Mouse (Mus musculus) heart, postnatal 0 days (tissue): ENCODE measurements around the gene Gm20532. TPM values are rescaled to one million over a fixed set of nuclear protein-coding genes. Genes with fewer than 3 reads are reported as not detected.

Experiments
- ATAC-seq: fragments of 200-750 bp; cut with Nextera tagmentation; 2 replicates; pipeline ENCODE4 v1.8.0; 2017; ENCODE audit warnings: low read depth, moderate number of reproducible peaks, moderate library complexity; ENCODE audit not compliant: insufficient read depth
- DNase-seq: peaks from one replicate; pipeline ENCODE4 v3.0.0-alpha.2; 2016; ENCODE audit warnings: low spot score
- H3K27ac ChIP-seq: fragments of 300-500 bp; sonication (generic); 2 replicates; pipeline ENCODE4 v1.5.1; 2014; ENCODE audit warnings: low read depth, mild to moderate bottlenecking
- H3K27me3 ChIP-seq: fragments of 300-500 bp; sonication (generic); 2 replicates; pipeline ENCODE4 v1.6.1; 2014; ENCODE audit warnings: low read length, mixed read lengths; ENCODE audit not compliant: control insufficient read depth, insufficient read depth
- H3K36me3 ChIP-seq: fragments of 300-500 bp; sonication (generic); replicated peaks from 2 replicates; pipeline ENCODE4 v1.6.1; 2014; ENCODE audit warnings: low read length, mixed read lengths; ENCODE audit not compliant: control insufficient read depth, insufficient read depth
- H3K4me1 ChIP-seq: fragments of 300-500 bp; sonication (generic); 2 replicates; pipeline ENCODE4 v1.6.1; 2014; ENCODE audit warnings: antibody characterized with exemption; ENCODE audit not compliant: control insufficient read depth, insufficient read depth
- H3K4me2 ChIP-seq: fragments of 300-500 bp; sonication (generic); 2 replicates; pipeline ENCODE4 v1.6.1; 2014; ENCODE audit warnings: low read depth, mild to moderate bottlenecking, low read length, moderate library complexity
- H3K4me3 ChIP-seq: fragments of 300-500 bp; sonication (generic); 2 replicates; pipeline ENCODE4 v1.5.1; 2014; ENCODE audit warnings: low read depth, low read length
- H3K9ac ChIP-seq: fragments of 300-500 bp; sonication (generic); replicated peaks from 2 replicates; pipeline ENCODE4 v1.6.1; 2014; ENCODE audit warnings: low read depth, low read length, mixed read lengths
- H3K9me3 ChIP-seq: fragments of 300-500 bp; sonication (generic); replicated peaks from 2 replicates; pipeline ENCODE4 v1.6.1; 2016; ENCODE audit warnings: low read length; ENCODE audit not compliant: control insufficient read depth
- CTCF ChIP-seq: IDR thresholded peaks from 2 replicates; pipeline ENCODE4 v1.5.1; 2016; ENCODE audit warnings: antibody characterized with exemption, control low read depth, low read depth
- EP300 ChIP-seq: IDR thresholded peaks from 2 replicates; pipeline ENCODE4 v1.6.1; 2016; ENCODE audit warnings: antibody characterized with exemption, low read depth
- WGBS: fragments of 180-500 bp; shearing (Covaris S2); extraction: QIAGEN DNeasy Blood & Tissue Kit; methylation state at CpG from one replicate; pipeline ENCODE4 v1.1.7; 2014; 5-methylcytosine and 5-hydroxymethylcytosine counted together
- polyA plus RNA-seq: library from polyadenylated mRNA; unstranded; fragments of >200 nt; fragmentation: Nextera tagmentation; extraction: Ambion mirVana; gene quantifications from 2 replicates; pipeline ENCODE4 v1.2.1, GENCODE M21; 2015
- total RNA-seq: library from RNA; depleted of rRNA; stranded (reverse); fragments of >200 nt; gene quantifications from 2 replicates; pipeline ENCODE4 v1.2.3, GENCODE M21; 2014; ENCODE audit warnings: low replicate concordance

The Gm20532 gene
- total and polyA plus RNA-seq, 2 experiments from 2014 or later: not detected

GRCm38 (mm10) chr2:26611896-26612295, 25.5 kb downstream of the Gm20532 start:
- Histone ChIP-seq H3K4me3 (no peak overlapping the region), H3K4me1 (peaks cover 22% of the 10 kb centered on the region), H3K27me3 (no peaks in the 10 kb centered on the region), H3K36me3 (no peaks in the 10 kb centered on the region), H3K27ac (no peak overlapping the region), H3K9ac (no peak overlapping the region), H3K9me3 (no peaks in the 10 kb centered on the region), H3K4me2 (no peak overlapping the region)
- TF ChIP-seq CTCF: no peak
- ATAC-seq (no peak), DNase-seq (no peak)

- H3K27me3 ChIP-seq: 0 out of 2 replicates have a peak, but pooled peaks cover 9% of the 10 kb centered on the region
- no peaks in the 10 kb centered on the region for H3K36me3 ChIP-seq
- 53% methylated on average over 5 of the region's 5 CpGs for WGBS
- peaks cover 5% of the 10 kb centered on the region; the same call in 1 of the 2 replicates for H3K4me1 ChIP-seq
- no peak overlapping the region for H3K9ac ChIP-seq
- ATAC-seq: peak; percentile 31; the same call in 1 of the 2 replicates
- no peak overlapping the region for H3K4me3 ChIP-seq
- H3K4me2 ChIP-seq: no peak overlapping the region
- H3K9me3 ChIP-seq: no peaks in the 10 kb centered on the region
- no peak for DNase-seq
- no peak overlapping the region for H3K27ac ChIP-seq
- no peak for TF ChIP-seq EP300
- TF ChIP-seq CTCF: no peak
Measured at GRCm38 (mm10) chr2:26614903-26615302, 28.5 kb downstream of the Gm20532 start.

GRCm38 (mm10) chr2:26615459-26616124, 29.2 kb downstream of the Gm20532 start:
- Histone ChIP-seq H3K36me3 (no peaks in the 10 kb centered on the region), H3K4me3 (no peak overlapping the region), H3K4me2 (no peak overlapping the region), H3K9ac (no peak overlapping the region), H3K27me3 (0 out of 2 replicates have a peak, but pooled peaks cover 9% of the 10 kb centered on the region), H3K27ac (no peak overlapping the region), H3K9me3 (no peaks in the 10 kb centered on the region), H3K4me1 (peaks cover 5% of the 10 kb centered on the region; the same call in 1 of the 2 replicates)
- TF ChIP-seq CTCF (no peak), EP300 (no peak)
- ATAC-seq: no peak
- no peak for DNase-seq
- WGBS: 77% methylated on average over 4 of the region's 4 CpGs

- TF ChIP-seq CTCF (no peak), EP300 (no peak)
- Histone ChIP-seq H3K4me3 (no peak overlapping the region), H3K9me3 (no peaks in the 10 kb centered on the region), H3K4me2 (no peak overlapping the region), H3K36me3 (no peaks in the 10 kb centered on the region), H3K4me1 (peaks cover 5% of the 10 kb centered on the region; the same call in 1 of the 2 replicates), H3K27ac (no peak overlapping the region), H3K27me3 (0 out of 2 replicates have a peak, but pooled peaks cover 9% of the 10 kb centered on the region), H3K9ac (no peak overlapping the region)
- no peak for ATAC-seq
- 52% methylated on average over 6 of the region's 6 CpGs for WGBS
- no peak for DNase-seq
Measured at GRCm38 (mm10) chr2:26617331-26617730, 30.9 kb downstream of the Gm20532 start.

- no peak overlapping the region for H3K4me3 ChIP-seq
- H3K4me2 ChIP-seq: no peak overlapping the region
- H3K36me3 ChIP-seq: no peaks in the 10 kb centered on the region
- 0 out of 2 replicates have a peak, but pooled peaks cover 9% of the 10 kb centered on the region for H3K27me3 ChIP-seq
- 54% methylated on average over 7 of the region's 7 CpGs for WGBS
- no peak overlapping the region for H3K9ac ChIP-seq
- no peak for DNase-seq
- no peak overlapping the region for H3K27ac ChIP-seq
- no peak for ATAC-seq
- TF ChIP-seq EP300 (no peak), CTCF (no peak)
- no peaks in the 10 kb centered on the region for H3K9me3 ChIP-seq
- peaks cover 5% of the 10 kb centered on the region; the same call in 1 of the 2 replicates for H3K4me1 ChIP-seq
Measured at GRCm38 (mm10) chr2:26617928-26618327, 31.5 kb downstream of the Gm20532 start.

- 46% methylated on average over 2 of the region's 2 CpGs for WGBS
- Histone ChIP-seq H3K4me2 (no peak overlapping the region), H3K9me3 (no peaks in the 10 kb centered on the region), H3K36me3 (no peaks in the 10 kb centered on the region), H3K27ac (no peak overlapping the region), H3K4me1 (no peaks in the 10 kb centered on the region), H3K4me3 (no peak overlapping the region), H3K9ac (no peak overlapping the region), H3K27me3 (0 out of 2 replicates have a peak, but pooled peaks cover 9% of the 10 kb centered on the region)
- ATAC-seq: no peak
- DNase-seq: no peak
- TF ChIP-seq CTCF: no peak
- no peak for TF ChIP-seq EP300
Measured at GRCm38 (mm10) chr2:26621246-26621645, 34.8 kb downstream of the Gm20532 start.
